Mouse (Mus musculus): ENCODE measurements at regions not wholly inside any gene's neighbourhood (a gene's known extent, or its start where the extent isn't known, plus 50 kb on each side); places are given as distances from the start of the nearest gene placed in this dataset.

DNA sequence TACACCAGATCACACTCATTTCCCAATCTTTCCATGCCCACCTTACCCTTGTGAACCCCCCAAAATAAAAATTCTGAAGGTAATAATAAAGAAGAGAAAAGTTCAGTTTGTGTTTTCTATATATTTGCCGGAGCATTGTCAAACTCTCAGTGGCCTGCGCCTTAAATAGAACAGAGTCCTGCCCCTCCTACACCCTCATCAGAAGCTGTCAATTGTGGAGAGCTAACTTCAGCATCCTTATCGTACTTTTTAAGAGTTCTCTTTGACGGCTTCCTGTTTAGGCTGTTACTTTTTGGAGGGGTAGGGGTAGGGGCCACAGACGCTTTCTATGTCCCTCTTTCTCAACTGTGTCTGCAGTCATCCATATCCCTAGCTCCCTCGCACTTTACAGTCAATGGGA is 77.5 kb downstream of the Cxcl12 start:
- TF ChIP-seq ETS1 (IDR thresholded peaks at IDR 0.05; ENCODE audit: low read depth, low read length) (no peak), KAT2A (conservative IDR thresholded peaks at IDR 0.05; ENCODE audit: low read depth, low read length) (no peak), EP300 (IDR thresholded peaks at IDR 0.05; ENCODE audit: low read depth in 1 of 2, low read length in 2 of 2) (no peak), POLR2A (IDR thresholded peaks at IDR 0.05; ENCODE audit: control insufficient read depth in 1 of 2, insufficient read depth in 1 of 2, low read depth in 1 of 2, low read length in 2 of 2, poor library complexity in 1 of 2) (no peak), SMC3 (IDR thresholded peaks at IDR 0.05; ENCODE audit: low read depth, low read length) (no peak), POLR2AphosphoS5 (IDR thresholded peaks at IDR 0.05; ENCODE audit: borderline replicate concordance, low read depth, low read length) (no peak)
